Mouse (Mus musculus): Measurements from ENCODE around the gene Phf5a.
"Not testable (repeated sequence)": the region's sequence is repeated elsewhere in the genome, so short reads cannot be mapped to it uniquely, and the experiment has no call there.

Phf5a gene

DNA sequence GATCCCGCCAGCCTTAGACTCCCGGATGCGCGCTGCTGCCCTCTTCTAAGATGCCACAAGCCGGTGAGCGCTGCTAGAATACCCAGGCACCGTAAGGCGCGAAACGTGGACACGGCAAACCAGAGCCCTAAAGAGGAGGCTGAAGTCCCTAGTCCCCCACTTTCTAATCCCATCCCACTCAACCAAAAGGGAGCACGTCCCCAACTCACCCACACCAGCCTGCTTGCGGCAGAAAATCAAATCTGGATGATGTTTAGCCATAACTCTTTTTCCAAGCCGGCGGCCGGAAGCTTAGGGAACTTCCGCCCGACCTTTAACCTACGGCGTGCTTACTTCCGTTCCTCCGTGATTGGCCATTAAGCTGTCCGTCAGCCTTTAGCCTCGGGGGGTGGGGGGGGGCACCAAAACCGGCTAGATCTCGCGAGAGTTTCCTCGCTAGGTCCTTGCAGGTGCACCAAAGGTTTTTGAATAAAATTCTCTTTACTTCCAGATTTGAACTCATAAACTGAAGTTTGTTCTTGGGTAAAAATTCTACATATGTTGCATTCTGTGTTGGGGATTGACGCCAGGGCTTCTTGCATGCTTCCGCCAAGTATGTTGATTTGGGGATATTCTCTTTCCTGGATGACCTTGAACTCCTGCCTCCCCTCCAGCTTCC lies at the start of gene Phf5a:
Gene Phf5a, minus strand, starts transcription at position 308 of the 658 bp plus-strand sequence.
- DNase-seq (ENCODE audit: low spot score in 2 of 2): peak; percentile 81 to 83

DNA sequence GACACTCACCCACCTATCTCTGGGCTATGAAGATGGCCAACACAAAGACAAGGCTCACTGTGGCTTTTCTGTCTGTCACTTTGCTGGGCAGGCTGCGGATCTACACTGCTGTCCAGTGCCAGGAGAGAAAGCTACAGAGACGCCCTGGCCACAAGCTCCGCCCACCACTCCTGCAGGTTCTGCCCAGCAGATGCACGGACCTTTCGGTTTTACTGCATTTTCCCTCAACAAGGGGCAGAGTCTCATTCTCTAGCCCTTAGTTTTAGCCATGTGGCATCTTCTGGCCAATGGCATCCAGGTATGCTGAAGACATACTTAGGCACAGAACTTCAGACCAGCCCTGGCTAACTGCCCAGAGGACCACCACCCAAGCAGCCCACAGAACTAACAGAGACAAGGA lies 49.5 kb upstream of the Phf5a start:
- DNase-seq (ENCODE audit: low spot score in 2 of 2): no peak

DNA sequence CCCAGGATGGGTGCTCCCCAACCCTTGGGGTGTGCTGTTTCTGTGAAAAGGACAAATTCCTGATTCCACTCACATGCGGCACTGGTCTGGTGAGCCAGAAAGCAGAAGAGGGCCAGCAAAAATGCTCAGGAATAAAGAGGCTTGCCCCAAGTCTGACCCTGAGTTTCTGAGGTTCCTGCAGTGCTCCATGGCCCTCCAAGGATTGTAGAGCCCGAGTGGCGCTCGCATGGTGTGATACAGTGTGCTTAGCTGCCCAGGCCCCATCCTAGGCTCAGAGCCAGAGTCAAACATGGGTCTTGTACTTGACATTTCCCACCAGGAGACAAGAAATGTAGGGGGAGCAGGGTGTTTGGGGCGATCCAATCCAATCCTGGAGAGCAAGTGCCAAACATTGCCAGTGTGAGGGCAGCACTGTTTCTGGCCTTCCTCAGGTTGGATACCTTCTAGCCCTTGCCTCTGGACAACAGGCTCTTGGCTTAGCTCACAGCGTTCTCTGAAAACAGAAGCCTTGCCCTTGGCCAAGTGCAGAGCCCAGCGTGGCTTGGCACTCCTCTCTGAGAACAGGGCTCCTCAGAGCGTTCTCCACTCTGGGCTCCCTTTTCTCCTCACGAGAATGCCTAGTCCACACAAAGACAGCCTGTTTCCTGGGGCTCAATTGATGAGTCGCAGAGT lies 49.0 kb upstream of the Phf5a start:
- no peak for DNase-seq (ENCODE audit: low spot score in 2 of 2)

DNA sequence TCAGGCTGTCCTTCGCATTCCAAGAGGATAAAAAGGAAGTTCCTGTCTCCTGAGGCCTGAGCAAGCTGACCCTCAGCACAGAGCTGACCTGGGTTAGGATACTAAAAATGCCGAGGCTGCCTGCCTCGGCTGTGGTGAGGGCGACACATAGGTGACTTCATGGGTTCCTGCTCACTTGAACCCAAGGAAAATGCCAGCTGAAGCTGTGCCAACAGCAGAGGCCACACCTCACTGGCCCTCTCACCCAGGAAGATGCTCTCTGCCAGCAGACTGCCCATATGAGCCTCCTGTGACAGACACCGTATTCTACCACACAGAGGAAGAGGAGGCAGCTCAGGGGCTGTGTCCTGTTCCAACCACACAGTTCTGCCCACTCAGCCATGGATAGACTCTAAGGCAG lies 47.4 kb upstream of the Phf5a start:
- no peak for DNase-seq (ENCODE audit: low spot score in 2 of 2)

DNA sequence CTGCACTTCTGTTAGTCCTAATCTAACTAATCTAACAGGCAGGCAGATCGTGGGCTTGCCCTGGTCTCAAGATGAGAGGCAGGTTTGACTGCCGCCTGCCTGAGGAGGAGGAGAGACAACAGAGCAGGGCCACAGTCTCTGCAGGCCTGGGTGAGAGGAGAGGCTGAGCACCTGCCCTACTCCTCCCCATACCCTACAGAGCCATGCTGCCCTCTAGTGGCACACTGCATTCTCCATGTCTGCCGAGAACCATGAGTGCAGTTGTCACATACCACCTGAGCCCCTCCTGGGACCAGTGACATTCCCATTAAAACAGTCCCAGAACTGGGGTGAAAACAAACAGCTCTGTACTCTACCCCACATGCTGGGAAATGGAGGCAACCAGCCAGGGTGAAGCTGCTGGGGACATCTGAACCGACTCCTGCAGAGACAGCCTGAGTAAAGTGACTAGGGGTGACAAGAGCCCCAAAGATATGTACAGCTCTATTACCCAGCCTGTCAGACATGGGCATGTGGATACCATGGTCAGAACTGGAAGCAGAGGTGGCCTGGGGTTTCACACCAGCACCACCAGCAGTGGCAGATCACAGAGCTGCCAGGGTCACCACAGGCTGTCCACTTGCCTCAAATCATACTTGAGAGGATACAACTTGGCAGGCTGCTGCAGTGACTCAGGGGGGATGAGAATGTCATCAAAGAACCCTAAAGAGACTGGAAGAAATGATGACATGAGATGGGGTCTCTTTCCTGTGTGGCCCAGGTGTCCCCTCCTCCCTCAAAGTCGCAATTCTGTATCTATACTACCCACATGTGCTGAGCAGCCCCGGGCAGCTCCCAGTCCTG lies 46.1 kb upstream of the Phf5a start:
- peak; percentile 39 to 68 for DNase-seq (ENCODE audit: low spot score in 2 of 2)

DNA sequence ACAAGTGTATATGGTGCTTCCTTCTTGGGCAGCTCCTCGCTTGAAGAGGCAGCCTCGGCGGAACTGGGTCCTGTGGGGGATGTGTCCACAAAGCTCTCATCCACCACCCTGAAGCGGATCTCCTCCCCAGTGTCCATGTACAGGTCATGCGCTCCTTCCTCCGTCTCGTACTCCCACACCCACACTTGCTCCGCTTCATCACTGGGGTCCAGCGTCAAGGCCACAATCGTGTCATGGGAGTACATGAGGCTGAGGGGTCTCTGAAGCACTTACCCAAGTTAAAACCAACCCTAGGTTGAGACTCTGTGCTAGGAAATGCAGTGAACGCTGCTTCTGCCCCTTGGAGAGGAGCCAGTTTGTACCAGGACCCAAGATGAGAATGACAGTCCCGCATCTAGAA lies 45.5 kb upstream of the Phf5a start:
- no peak for DNase-seq (ENCODE audit: low spot score in 2 of 2)

DNA sequence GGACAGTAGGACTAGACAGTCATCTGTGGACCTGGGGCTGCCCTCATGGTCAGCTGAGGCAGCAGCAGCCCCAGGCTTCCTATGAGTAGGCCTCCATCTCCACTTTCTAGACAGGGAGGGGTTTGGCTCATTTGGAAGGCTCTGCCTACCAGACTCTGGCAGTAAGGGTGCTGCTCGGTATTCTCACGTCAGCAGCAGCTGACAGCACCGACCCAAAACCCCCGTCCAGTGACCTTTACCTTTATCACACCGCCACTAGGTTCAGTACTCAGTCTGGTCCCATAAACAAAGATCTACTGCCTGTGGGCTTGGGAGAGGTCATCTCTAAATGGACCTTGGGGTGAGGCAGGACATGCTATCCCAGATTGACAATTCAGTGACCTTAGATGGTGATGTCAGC lies 44.0 kb upstream of the Phf5a start:
- no peak for DNase-seq (ENCODE audit: low spot score in 2 of 2)

DNA sequence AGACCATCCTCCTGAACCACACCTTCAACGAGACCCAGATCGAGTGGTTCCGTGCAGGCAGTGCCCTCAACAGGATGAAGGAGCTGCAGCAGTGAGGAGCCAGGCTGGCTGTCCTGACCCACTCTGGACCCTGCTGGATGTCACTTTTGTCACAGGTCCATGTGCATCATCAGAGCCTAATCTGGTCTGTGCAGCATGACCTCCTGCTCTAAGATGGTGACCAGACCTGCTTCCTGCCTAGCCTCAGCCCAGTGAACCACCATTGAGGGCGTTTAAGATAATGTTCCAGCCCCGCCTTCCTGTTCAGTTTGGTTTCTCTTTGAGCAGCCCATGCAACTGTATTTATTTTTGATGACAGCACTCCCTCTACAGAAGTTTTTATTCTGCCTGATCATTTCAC lies 43.0 kb upstream of the Phf5a start:
- no peak for DNase-seq (ENCODE audit: low spot score in 2 of 2)

DNA sequence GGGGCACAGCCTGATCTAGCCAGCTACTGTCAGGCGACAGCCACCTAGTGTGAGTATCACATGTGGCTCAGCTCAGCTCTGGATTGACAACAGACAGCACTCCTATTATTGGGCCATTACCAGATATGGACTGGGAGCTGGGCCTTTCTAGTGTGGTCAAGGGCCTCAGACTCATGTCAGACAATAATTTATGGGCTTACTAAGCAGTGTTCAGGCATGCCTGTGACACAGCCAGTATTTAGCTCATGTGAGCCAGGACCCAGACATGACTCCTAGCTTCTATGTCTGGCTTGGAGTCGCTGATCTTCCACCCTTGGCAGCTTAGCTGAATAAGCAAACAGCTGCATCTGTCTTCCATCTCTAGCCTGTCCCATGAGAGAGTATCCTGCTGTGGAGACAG lies 40.8 kb upstream of the Phf5a start:
- DNase-seq (ENCODE audit: low spot score in 2 of 2): no peak

DNA sequence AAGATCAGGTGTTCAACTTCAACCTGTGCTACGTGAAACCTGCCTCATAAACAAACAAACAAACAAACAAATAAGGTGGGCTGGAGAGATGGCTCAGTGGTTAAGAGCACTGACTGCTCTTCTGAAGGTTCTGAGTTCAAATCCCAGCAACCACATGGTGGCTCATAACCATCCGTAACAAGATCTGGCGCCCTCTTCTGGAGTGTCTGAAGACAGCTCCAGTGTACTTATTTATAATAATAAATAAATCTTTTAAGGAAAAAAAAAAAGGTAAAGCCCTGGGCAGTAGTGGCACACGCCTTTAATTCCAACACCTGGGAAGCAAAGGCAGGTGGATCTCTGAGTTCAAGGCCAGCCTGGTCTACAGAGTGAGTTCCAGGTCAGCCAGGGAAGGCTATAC lies 37.1 kb upstream of the Phf5a start:
- DNase-seq (ENCODE audit: low spot score in 2 of 2): not testable (repeated sequence)

DNA sequence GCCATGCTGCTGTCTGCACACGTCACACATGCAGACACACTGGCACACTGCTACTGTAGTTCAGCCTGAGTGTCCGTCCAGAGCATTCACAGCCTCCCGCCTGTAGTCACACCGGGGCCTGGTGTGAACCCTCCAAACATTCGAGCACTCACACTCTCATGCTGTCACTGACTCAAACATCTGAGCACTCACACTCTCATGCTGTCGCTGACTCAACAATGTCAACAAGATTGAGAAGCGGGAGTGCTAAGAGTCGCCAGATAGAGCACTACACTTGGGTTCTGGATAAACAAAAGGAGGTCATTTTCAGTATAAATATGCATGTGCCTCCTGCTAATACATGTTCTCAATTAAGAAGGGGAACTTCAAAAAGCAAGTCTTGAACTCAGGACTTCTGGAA lies 36.2 kb upstream of the Phf5a start:
- DNase-seq (ENCODE audit: low spot score in 2 of 2): no peak

DNA sequence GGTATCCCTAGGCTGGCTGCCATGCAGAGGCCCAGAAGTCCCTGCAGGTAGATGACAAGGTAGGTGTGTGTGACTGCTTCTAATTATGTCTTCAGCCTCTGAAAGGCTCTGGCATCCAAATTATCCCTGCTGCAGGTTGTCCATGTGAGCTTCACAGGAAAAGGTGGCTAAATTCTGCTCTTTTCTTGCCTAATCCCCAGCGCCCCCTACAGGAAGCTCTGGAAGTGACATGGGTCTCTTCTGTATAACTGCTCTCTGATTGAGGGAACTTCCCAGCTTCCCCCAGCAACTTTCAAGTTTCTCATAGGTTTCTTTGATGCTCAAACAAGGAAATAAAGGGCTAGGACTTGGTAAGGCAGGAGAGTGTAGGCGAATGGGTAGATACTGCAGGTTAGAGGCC lies 33.2 kb upstream of the Phf5a start:
- peak; percentile 56 to 78 for DNase-seq (ENCODE audit: low spot score in 2 of 2)

DNA sequence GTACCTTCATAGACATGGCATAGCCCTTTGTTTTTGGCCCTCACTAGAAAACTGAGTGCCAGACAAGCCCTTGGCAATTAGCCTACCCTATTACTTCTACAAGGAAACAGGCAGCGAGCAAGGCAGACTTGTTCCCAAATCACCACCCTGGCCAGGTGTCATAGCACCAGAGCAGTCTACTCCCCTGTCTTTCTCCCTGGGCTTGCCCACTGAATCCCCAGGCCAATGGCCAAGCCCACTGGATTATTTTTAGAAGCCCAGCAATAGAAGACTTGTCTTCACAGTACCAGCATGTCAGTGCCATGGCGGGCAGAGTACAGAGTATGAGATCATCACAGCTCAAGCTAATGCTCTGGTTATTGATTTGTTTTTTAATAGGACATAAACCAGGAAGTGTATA lies 27.0 kb upstream of the Phf5a start:
- no peak for DNase-seq (ENCODE audit: low spot score in 2 of 2)

DNA sequence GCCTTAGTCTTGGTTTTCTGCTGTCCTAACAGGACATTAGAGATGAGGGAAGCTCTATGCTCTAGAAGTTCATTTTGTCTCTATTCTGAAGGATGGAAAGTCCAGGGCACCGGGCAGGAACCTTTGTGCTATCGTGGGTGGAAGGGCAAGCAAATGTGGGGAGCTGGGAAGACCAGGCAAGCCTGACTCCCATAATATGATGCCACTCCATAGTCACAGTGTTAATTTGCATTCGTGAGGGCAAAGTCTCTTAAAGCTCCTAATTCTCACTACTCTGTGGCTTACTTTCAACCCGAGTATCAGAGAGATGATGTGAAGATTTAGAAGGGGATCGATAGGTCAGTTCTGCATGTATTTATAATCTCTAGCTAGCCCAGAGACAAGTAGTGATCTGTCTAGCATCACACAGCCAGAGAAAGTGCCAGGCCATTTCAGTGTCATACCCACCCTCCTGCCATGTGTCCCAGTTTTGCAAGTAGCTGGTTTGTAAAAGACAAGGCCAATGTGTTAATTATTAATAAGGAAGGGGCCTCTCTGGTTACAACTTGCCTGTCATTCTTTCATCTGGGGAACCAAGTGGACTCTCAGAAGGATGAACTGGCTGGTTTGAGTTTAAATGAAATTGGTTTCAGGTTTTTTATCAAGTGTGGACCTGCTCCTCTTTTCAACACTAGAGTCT lies 26.0 kb upstream of the Phf5a start:
- DNase-seq (ENCODE audit: low spot score in 2 of 2): no peak

DNA sequence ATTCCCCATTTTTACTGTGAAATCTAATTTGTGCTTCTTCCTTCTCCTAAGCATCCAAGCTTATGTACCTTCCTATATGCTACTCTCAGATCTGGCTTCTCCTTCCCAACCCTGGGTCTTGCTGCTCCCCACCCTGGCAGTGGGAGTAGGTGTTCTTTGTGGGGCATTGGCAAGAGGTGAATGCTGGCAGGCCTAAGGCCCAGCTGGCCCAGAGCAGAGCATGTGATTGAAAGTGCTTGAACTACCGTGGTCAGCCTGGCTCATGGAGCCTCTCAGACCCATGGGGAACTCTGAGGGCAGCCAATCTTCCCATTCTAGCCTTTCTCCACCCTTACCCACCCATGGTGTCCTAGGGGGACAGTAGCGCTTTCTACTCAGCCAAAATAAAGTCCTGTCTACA lies 24.7 kb upstream of the Phf5a start:
- DNase-seq (ENCODE audit: low spot score in 2 of 2): no peak

DNA sequence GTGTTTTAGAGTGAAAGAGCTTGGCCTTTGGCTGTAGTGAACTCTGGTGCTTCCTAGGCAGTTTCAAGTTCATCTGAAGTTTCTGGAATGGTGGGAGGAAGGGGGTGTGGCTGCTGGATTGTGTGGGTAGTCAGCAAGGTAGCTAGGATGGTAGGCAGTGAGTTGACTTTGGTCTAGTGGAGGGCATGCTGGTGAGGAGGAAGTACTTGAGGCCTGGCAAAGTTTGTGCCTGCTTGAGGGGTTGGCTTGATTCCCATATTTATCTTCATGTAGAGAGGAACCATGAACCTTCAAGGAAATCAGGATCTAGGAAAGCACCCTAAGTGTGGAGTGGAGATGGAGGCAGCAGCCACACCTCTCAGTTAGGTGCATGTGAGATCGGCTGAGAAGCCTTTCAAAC lies 22.3 kb upstream of the Phf5a start:
- DNase-seq (ENCODE audit: low spot score in 2 of 2): no peak

DNA sequence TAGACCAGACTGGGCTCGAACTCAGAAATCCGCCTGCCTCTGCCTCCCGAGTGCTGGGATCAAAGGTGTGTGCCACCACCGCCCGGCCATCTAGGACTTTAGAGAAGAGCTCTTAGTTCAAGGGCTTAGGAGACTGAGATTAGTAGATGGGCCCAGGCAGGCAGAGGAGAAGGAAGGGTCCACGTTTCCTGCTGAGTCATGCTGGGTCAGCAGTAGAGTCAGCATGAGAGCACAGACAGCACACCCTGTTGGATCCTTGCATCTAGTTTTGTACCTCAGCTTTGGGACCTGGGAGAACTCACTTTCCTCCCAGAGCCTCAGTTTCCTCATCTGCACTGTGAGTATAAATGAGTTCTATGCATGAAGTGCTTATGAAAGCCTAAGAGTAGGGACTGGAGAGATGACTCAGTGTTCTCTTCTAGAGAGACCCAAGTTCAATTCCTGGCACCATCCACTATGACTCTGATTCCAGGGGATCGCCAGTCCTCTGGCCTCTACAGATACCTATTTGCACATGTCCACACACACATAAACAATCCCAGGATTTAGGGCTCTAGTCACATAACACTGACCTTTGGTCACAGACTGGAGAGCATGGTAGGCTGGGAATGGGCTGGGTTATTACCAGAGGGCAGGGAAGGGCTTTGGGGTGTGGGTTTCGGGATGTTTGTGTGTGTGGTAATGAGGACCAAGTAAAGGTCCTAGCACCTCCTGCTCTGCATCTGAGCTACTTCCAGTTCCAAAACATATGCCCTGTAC lies 20.3 kb upstream of the Phf5a start:
- no peak for DNase-seq (ENCODE audit: low spot score in 2 of 2)

DNA sequence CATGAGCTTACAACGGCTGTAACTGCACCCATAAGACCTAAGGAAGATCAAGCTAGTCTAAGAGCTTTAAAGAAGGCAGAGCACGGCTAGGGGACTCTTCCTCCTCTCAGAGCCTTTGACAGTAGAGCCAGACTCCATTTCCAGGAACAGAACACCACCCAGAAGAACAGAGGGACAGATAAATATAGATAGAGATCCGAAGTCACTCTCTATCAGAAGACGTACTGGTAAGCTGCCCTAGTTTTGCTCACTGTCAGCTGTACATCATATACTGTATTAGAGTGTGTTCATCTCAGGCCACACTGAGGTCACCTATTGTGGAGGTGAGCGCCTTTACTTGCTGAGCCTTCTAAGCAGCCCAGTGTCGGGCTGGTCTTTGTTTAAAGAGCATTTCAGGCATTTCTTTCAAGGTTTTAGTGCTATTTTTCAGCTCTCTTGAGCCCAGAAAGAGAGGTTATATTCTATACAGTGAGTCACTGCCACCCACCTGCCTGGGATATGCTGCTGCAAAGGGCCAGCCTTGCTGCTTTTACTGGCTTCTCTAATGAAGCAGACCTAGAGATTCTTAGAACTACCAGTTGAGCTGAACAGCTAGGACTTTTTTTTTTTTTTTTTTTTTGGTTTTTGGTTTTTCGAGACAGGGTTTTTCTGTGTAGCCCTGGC lies 19.6 kb upstream of the Phf5a start:
- DNase-seq (ENCODE audit: low spot score in 2 of 2): no peak

DNA sequence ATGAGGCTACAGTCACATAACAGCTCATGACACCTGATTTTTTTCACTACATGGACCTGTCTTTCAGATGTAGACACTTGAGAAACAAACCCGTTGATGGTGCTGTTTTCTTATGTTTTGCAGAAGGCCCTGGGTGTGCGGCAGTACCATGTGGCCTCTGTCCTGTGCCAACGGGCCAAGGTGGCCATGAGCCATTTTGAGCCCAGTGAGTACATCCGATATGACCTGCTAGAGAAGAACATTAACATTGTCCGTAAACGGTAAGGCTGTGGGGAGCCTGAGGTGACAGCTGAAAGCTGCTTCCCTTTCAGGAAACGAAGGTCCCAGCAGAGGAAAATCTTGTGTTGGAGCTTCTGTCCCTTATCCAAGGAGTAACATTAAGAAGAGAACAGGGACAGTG lies 17.5 kb upstream of the Phf5a start:
- DNase-seq (ENCODE audit: low spot score in 2 of 2): no peak

DNA sequence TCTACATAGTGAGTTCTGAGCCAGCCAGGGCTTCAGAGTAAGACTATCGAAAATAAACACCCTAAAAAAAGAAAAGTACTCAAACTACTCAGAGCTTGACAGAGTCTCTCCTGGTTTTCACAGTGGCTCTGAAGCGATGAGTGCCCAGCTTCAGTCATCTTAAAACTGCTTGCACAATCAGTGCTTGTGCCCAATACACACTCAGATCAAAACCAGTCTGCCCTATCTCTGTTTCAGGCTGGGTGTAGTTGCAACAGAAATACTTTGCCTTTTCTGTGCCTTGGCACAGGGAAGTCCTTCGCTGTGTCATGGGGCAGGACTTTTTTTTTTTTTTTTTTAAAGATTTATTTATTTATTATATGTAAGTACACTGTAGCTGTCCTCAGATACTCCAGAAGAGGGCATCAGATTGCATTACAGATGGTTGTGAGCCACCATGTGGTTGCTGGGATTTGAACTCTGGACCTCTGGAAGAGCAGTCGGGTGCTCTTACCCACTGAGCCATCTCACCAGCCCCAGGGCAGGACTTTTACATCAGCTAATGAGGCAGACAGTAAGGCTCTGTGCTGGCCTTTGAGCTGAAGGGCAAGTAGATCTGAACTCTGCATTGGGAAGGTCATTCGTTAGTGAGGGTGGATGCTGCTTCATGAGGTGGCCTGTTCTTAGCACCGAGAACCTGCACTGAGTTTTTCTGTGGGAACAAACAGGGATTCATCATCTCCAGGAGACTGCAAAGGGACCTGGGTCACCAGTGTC lies 15.3 kb upstream of the Phf5a start:
- DNase-seq (ENCODE audit: low spot score in 2 of 2): no peak
